ENCODE assay signal across 8 mouse cellular contexts in genomic region chr2:84886821-84887281, GRCm38 (mm10). TPM values are rescaled to one million over a fixed set of nuclear protein-coding genes. Genes with fewer than 3 reads are reported as not detected.
DNase-seq lines count a peak whose midpoint lies in the region; ATAC-seq and TF ChIP-seq lines count a peak whose summit lies in the region.

No protein-coding gene starts in this region.

- H3K4me3 ChIP-seq in embryonic facial prominence, embryonic 10.5 days, result peak overlapping the region; percentile 67
- H3K4me3 ChIP-seq in liver, embryonic 14.5 days (ENCODE audit: insufficient read depth in 1 of 2, low read depth in 2 of 2, low read length in 2 of 2), result peak overlapping the region; percentile 25 to 42
- H3K4me3 ChIP-seq in neural tube, embryonic 15.5 days (replicated peaks), result peak overlapping the region; percentile 67

- WGBS in embryonic facial prominence, embryonic 10.5 days, result 0% methylated on average over 39 of the region's 39 CpGs
- WGBS in liver, embryonic 14.5 days (ENCODE audit: insufficient replicate concordance), result 0% methylated on average over 36 of the region's 39 CpGs
- WGBS in neural tube, embryonic 15.5 days, result 0% methylated on average over 32 of the region's 39 CpGs

- TF ChIP-seq CTCF in liver, embryonic 14.5 days (IDR thresholded peaks at IDR 0.05; ENCODE audit: low read depth), result no peak

- peak; percentile 22 for DNase-seq in ovary, postnatal 36 days (ENCODE audit: low spot score)
- DNase-seq in ovary, adult 18-20 months (ENCODE audit: low spot score), result no peak
- DNase-seq in embryonic facial prominence, embryonic 10.5 days (ENCODE audit: low spot score), result peak; percentile 81
- DNase-seq in heart, postnatal 4 days, result peak; percentile 56
- no peak for DNase-seq in liver, embryonic 14.5 days (ENCODE audit: low read depth in 3 of 3, low spot score in 3 of 3)
- no peak for DNase-seq in cerebellum, adult 18-20 months

- peaks cover 74% of the 10 kb centered on the region for H3K4me1 ChIP-seq in embryonic facial prominence, embryonic 10.5 days
- H3K4me1 ChIP-seq in liver, embryonic 14.5 days (replicated peaks; ENCODE audit: control insufficient read depth in 2 of 2, insufficient read depth in 2 of 2, low read length in 1 of 2), result 0 out of 4 replicates have a peak, but pooled peaks cover 0 to 2% of the 10 kb centered on the region in 2 experiments
- peaks cover 53% of the 10 kb centered on the region for H3K4me1 ChIP-seq in neural tube, embryonic 15.5 days

- no peak overlapping the region for H3K9ac ChIP-seq in liver, embryonic 14.5 days (replicated peaks)
- peak overlapping the region; percentile 50 for H3K9ac ChIP-seq in neural tube, embryonic 15.5 days (replicated peaks)

- H3K27me3 ChIP-seq in embryonic facial prominence, embryonic 10.5 days (replicated peaks; ENCODE audit: low read depth, poor library complexity, severe bottlenecking), result peaks cover 95% of the 10 kb centered on the region
- peaks cover 91% of the 10 kb centered on the region for H3K27me3 ChIP-seq in liver, embryonic 14.5 days (ENCODE audit: control insufficient read depth, insufficient read depth, low read length)
- peaks cover 80% of the 10 kb centered on the region for H3K27me3 ChIP-seq in neural tube, embryonic 15.5 days (replicated peaks)

- no peak for ATAC-seq in liver, embryonic 14.5 days (ENCODE audit: insufficient read depth)
- peak; percentile 58 for ATAC-seq in neural tube, embryonic 15.5 days (ENCODE audit: low FRiP score)
- no peak for ATAC-seq in megakaryocyte progenitor cell, adult 5-6 weeks (replicated peaks; ENCODE audit: poor library complexity)

- no peak for TF ChIP-seq EP300 in liver, embryonic 14.5 days (IDR thresholded peaks at IDR 0.05; ENCODE audit: low read depth)

- H3K4me2 ChIP-seq in liver, embryonic 14.5 days (ENCODE audit: low read depth), result peak overlapping the region; percentile 53
- H3K4me2 ChIP-seq in neural tube, embryonic 15.5 days, result peak overlapping the region; percentile 81

- no peaks in the 10 kb centered on the region for H3K9me3 ChIP-seq in embryonic facial prominence, embryonic 10.5 days
- H3K9me3 ChIP-seq in liver, embryonic 14.5 days (ENCODE audit: control insufficient read depth, low read length), result no peaks in the 10 kb centered on the region
- no peaks in the 10 kb centered on the region for H3K9me3 ChIP-seq in neural tube, embryonic 15.5 days (replicated peaks)

- no peaks in the 10 kb centered on the region for H3K36me3 ChIP-seq in embryonic facial prominence, embryonic 10.5 days (replicated peaks)
- no peaks in the 10 kb centered on the region for H3K36me3 ChIP-seq in liver, embryonic 14.5 days (replicated peaks; ENCODE audit: control insufficient read depth, insufficient read depth, low read depth)
- no peaks in the 10 kb centered on the region for H3K36me3 ChIP-seq in neural tube, embryonic 15.5 days

- H3K27ac ChIP-seq in embryonic facial prominence, embryonic 10.5 days (replicated peaks), result peak overlapping the region; percentile 26
- no peak overlapping the region for H3K27ac ChIP-seq in liver, embryonic 14.5 days
- no peak overlapping the region for H3K27ac ChIP-seq in neural tube, embryonic 15.5 days (replicated peaks)

RNA-seq across cellular contexts. Expression of gene Rtn4rl2, which starts 0.3 kb away (rescaled TPM):
- polyA plus RNA-seq in embryonic facial prominence, embryonic 10.5 days (2016; fragmentation: Nextera tagmentation; extraction: Ambion mirVana), result 2.5 and 2.6 TPM in 2 replicates
- 1 to 10 TPM; 3.2 to 4.1 TPM for total RNA-seq in heart, postnatal 4 days (2021)
- 0.03 and 0.06 TPM in 2 replicates for polyA plus RNA-seq in liver, embryonic 14.5 days (2012; rRNA removed)
- polyA plus RNA-seq in liver, embryonic 14.5 days (2014; fragmentation: Nextera tagmentation; extraction: Ambion mirVana), result 0.14 TPM in 1 of 2 replicates, not detected in the other
- polyA plus RNA-seq in neural tube, embryonic 15.5 days (2015; fragmentation: Nextera tagmentation; extraction: Ambion mirVana), result 3.6 and 3.9 TPM in 2 replicates
- not detected in 2 replicates for total RNA-seq in megakaryocyte progenitor cell, adult 5-6 weeks (2015)
- not detected in 2 replicates for total RNA-seq in megakaryocyte progenitor cell, adult 5-6 weeks (2017)

RNA-seq across cellular contexts. Expression of gene Slc43a1, which starts 48.2 kb away (rescaled TPM):
- 30.4 and 35.4 TPM in 2 replicates for polyA plus RNA-seq in embryonic facial prominence, embryonic 10.5 days (2016; fragmentation: Nextera tagmentation; extraction: Ambion mirVana)
- total RNA-seq in heart, postnatal 4 days (2021), result 1 to 10 TPM; 2.1 to 2.7 TPM
- 144 and 151 TPM in 2 replicates for polyA plus RNA-seq in liver, embryonic 14.5 days (2012; rRNA removed)
- polyA plus RNA-seq in liver, embryonic 14.5 days (2014; fragmentation: Nextera tagmentation; extraction: Ambion mirVana), result 174 and 198 TPM in 2 replicates
- polyA plus RNA-seq in neural tube, embryonic 15.5 days (2015; fragmentation: Nextera tagmentation; extraction: Ambion mirVana), result 1.3 and 5.0 TPM in 2 replicates
- total RNA-seq in megakaryocyte progenitor cell, adult 5-6 weeks (2015), result 25.7 and 33.4 TPM in 2 replicates
- 14.2 and 15.0 TPM in 2 replicates for total RNA-seq in megakaryocyte progenitor cell, adult 5-6 weeks (2017)

RNA-seq across cellular contexts. Expression of gene Slc43a3, which starts 49.5 kb away (rescaled TPM):
- polyA plus RNA-seq in embryonic facial prominence, embryonic 10.5 days (2016; fragmentation: Nextera tagmentation; extraction: Ambion mirVana), result 29.5 and 30.8 TPM in 2 replicates
- 10 to 100 TPM; 44.1 to 52.6 TPM for total RNA-seq in heart, postnatal 4 days (2021)
- polyA plus RNA-seq in liver, embryonic 14.5 days (2012; rRNA removed), result 158 and 159 TPM in 2 replicates
- 113 and 124 TPM in 2 replicates for polyA plus RNA-seq in liver, embryonic 14.5 days (2014; fragmentation: Nextera tagmentation; extraction: Ambion mirVana)
- polyA plus RNA-seq in neural tube, embryonic 15.5 days (2015; fragmentation: Nextera tagmentation; extraction: Ambion mirVana), result 5.7 and 15.2 TPM in 2 replicates
- 111 and 119 TPM in 2 replicates for total RNA-seq in megakaryocyte progenitor cell, adult 5-6 weeks (2015)
- total RNA-seq in megakaryocyte progenitor cell, adult 5-6 weeks (2017), result 94.2 and 94.7 TPM in 2 replicates

Comparison
In these comparisons a context has a peak if more than half of its experiments do, and no peak if none do; other contexts are left out.
1. DNase-seq: peak in ovary, postnatal 36 days (single experiment), embryonic facial prominence, embryonic 10.5 days (single experiment) and heart, postnatal 4 days (single experiment); none in ovary, adult 18-20 months (single experiment), liver, embryonic 14.5 days (0 of 3) and cerebellum, adult 18-20 months (0 of 2).
2. Peak in every context shown above with its lines, with median percentiles within 50 percentile points of each other: H3K4me3 ChIP-seq.